In genomic region chr14:24269571-24269970, GRCm38 (mm10) we compare ENCODE assay signal across 20 mouse cellular contexts. TPM values are rescaled to one million over a fixed set of nuclear protein-coding genes. Genes with fewer than 3 reads are reported as not detected.
"Had no signal": no experiment of that assay in that cellular context is flagged by ENCODE, and none has a peak within 500 bp of the region (broad histone marks: within the 10 kb centered on the region; RNA-seq: fewer than 3 reads in every experiment).

No protein-coding gene starts in this region.

- ATAC-seq: liver, postnatal 0 days; lung, postnatal 0 days; midbrain, embryonic 16.5 days had no signal

- H3K27me3 ChIP-seq: limb, embryonic 12.5 days; liver, embryonic 13.5 days had no signal

- H3K27ac ChIP-seq: kidney, embryonic 15.5 days; limb, embryonic 12.5 days; liver, embryonic 13.5 days; macrophage; stomach, postnatal 0 days had no signal

- H3K9me3 ChIP-seq: kidney, embryonic 15.5 days; limb, embryonic 12.5 days; liver, embryonic 13.5 days; megakaryocyte, embryonic 14.5 days had no signal

- H3K4me1 ChIP-seq: kidney, embryonic 15.5 days; liver, embryonic 13.5 days; megakaryocyte, embryonic 14.5 days had no signal

- H3K4me2 ChIP-seq: kidney, embryonic 15.5 days; limb, embryonic 12.5 days; liver, embryonic 13.5 days; midbrain, embryonic 11.5 days had no signal

- H3K4me3 ChIP-seq: kidney, embryonic 15.5 days; limb, embryonic 12.5 days; liver, embryonic 13.5 days; megakaryocyte, embryonic 14.5 days had no signal

- H3K36me3 ChIP-seq: kidney, embryonic 15.5 days; limb, embryonic 12.5 days; liver, embryonic 13.5 days had no signal

- DNase-seq: kidney, adult 2 months; kidney, postnatal 14 days; layer of hippocampus, postnatal 36 days; liver; liver, embryonic 13.5 days; liver, postnatal 0 days; thymus, adult 2 months; thymus, postnatal 36 days had no signal

- H3K9ac ChIP-seq: kidney, embryonic 15.5 days; limb, embryonic 12.5 days; liver, embryonic 13.5 days; liver, postnatal 0 days had no signal

RNA-seq across cellular contexts. Expression of gene E330034G19Rik, which starts 23.4 kb away (rescaled TPM):
- total RNA-seq: layer of hippocampus, postnatal 36 days; left cerebral cortex, adult 8-10 months; left cerebral cortex, postnatal 25 days had no signal
- polyA plus RNA-seq: kidney, adult 2 months; kidney, embryonic 15.5 days; large intestine, adult 2 months; limb, embryonic 12.5 days; liver, embryonic 13.5 days; liver, postnatal 0 days; lung, postnatal 0 days; macrophage; midbrain, embryonic 11.5 days; midbrain, embryonic 16.5 days; neural tube, embryonic 14.5 days; stomach, postnatal 0 days; thymus, adult 2 months had no signal
